ENCODE assay signal across 19 mouse cellular contexts in genomic region chr17:88641836-88642235, GRCm38 (mm10). TPM values are rescaled to one million over a fixed set of nuclear protein-coding genes. Genes with fewer than 3 reads are reported as not detected.
"Had no signal": no experiment of that assay in that cellular context is flagged by ENCODE, and none has a peak within 500 bp of the region (broad histone marks: within the 10 kb centered on the region; RNA-seq: fewer than 3 reads in every experiment).

No protein-coding gene starts in this region.

- H3K27ac ChIP-seq: lung, embryonic 15.5 days; macrophage; midbrain, embryonic 12.5 days; midbrain, embryonic 15.5 days; neural tube, embryonic 12.5 days; stomach, embryonic 15.5 days; stomach, postnatal 0 days had no signal

- H3K36me3 ChIP-seq: midbrain, embryonic 12.5 days; midbrain, embryonic 15.5 days; neural tube, embryonic 12.5 days had no signal

- H3K27me3 ChIP-seq: lung, embryonic 15.5 days; megakaryocyte, embryonic 14.5 days; midbrain, embryonic 12.5 days; midbrain, embryonic 15.5 days; neural tube, embryonic 12.5 days; stomach, embryonic 15.5 days had no signal

- DNase-seq: liver, postnatal 0 days; lung, adult 2 months; lung, postnatal 14 days; lung, postnatal 36 days; right cerebral cortex, postnatal 14 days; thymus, adult 2 months; thymus, postnatal 25 days; thymus, postnatal 4 days had no signal

- H3K4me1 ChIP-seq: megakaryocyte, embryonic 14.5 days; midbrain, embryonic 12.5 days; midbrain, embryonic 15.5 days; neural tube, embryonic 12.5 days; stomach, embryonic 15.5 days had no signal

- H3K4me3 ChIP-seq: lung, embryonic 15.5 days; megakaryocyte, embryonic 14.5 days; midbrain, embryonic 12.5 days; midbrain, embryonic 15.5 days; neural tube, embryonic 12.5 days; stomach, embryonic 15.5 days had no signal

- H3K9me3 ChIP-seq: lung, embryonic 15.5 days; midbrain, embryonic 12.5 days; midbrain, embryonic 15.5 days; neural tube, embryonic 12.5 days; stomach, embryonic 15.5 days had no signal

- H3K4me2 ChIP-seq: lung, embryonic 15.5 days; midbrain, embryonic 12.5 days; midbrain, embryonic 15.5 days; neural tube, embryonic 12.5 days; stomach, embryonic 15.5 days had no signal

- H3K9ac ChIP-seq: liver, postnatal 0 days; lung, embryonic 15.5 days; midbrain, embryonic 12.5 days; midbrain, embryonic 15.5 days; neural tube, embryonic 12.5 days; stomach, embryonic 15.5 days had no signal

- ATAC-seq: liver, postnatal 0 days; midbrain, embryonic 15.5 days had no signal

RNA-seq across cellular contexts. Expression of gene Gtf2a1l, which starts 26.6 kb away (rescaled TPM):
- polyA plus RNA-seq: liver, postnatal 0 days; lung, adult 2 months; lung, postnatal 0 days; macrophage; spleen, adult 2 months; stomach, postnatal 0 days; urinary bladder, adult 2 months had no signal
